Mouse (Mus musculus) forebrain, embryonic 12.5 days (tissue): Measurements from ENCODE around the gene Plin2. TPM values are rescaled to one million over a fixed set of nuclear protein-coding genes. Genes with fewer than 3 reads are reported as not detected.
"Not testable (repeated sequence)": the region's sequence is repeated elsewhere in the genome, so short reads cannot be mapped to it uniquely, and the experiment has no call there.

Experiments
- ATAC-seq: fragments of 200-750 bp; cut with Nextera tagmentation; 2 replicates; pipeline ENCODE4 v1.8.0; 2017; ENCODE audit warnings: moderate TSS enrichment; ENCODE audit not compliant: low FRiP score
- H3K27ac ChIP-seq: fragments of 300-500 bp; sonication (generic); 2 replicates; pipeline ENCODE4 v1.5.1; 2016; ENCODE audit warnings: mild to moderate bottlenecking
- H3K27me3 ChIP-seq: fragments of 300-500 bp; sonication (generic); 2 replicates; pipeline ENCODE4 v1.6.1; 2016; ENCODE audit warnings: mild to moderate bottlenecking
- H3K36me3 ChIP-seq: fragments of 300-500 bp; sonication (generic); replicated peaks from 2 replicates; pipeline ENCODE4 v1.6.1; 2016; ENCODE audit warnings: mild to moderate bottlenecking
- H3K4me1 ChIP-seq: fragments of 300-500 bp; sonication (generic); 2 replicates; pipeline ENCODE4 v1.6.1; 2016
- H3K4me2 ChIP-seq: fragments of 300-500 bp; sonication (generic); 2 replicates; pipeline ENCODE4 v1.6.1; 2016; ENCODE audit warnings: mild to moderate bottlenecking, moderate library complexity
- H3K4me3 ChIP-seq: fragments of 300-500 bp; sonication (generic); replicated peaks from 2 replicates; pipeline ENCODE4 v1.5.1; 2016; ENCODE audit warnings: mild to moderate bottlenecking
- H3K9ac ChIP-seq: fragments of 300-500 bp; sonication (generic); 2 replicates; pipeline ENCODE4 v1.6.1; 2016; ENCODE audit warnings: mild to moderate bottlenecking
- H3K9me3 ChIP-seq: fragments of 300-500 bp; sonication (generic); 2 replicates; pipeline ENCODE4 v1.6.1; 2016
- WGBS: fragments of 180-500 bp; shearing (Covaris S2); methylation state at CpG from one replicate; pipeline ENCODE4 v1.1.7; 2016; 5-methylcytosine and 5-hydroxymethylcytosine counted together
- polyA plus RNA-seq: library from polyadenylated mRNA; unstranded; fragments of >200 nt; fragmentation: Nextera tagmentation; extraction: Ambion mirVana; gene quantifications from 2 replicates; pipeline ENCODE4 v1.2.1, GENCODE M21; 2016

The Plin2 gene
- polyA plus RNA-seq, 1 experiment from 2014 or later: 46.7 TPM

GRCm38 (mm10) chr4:86679686-86680085 lies 9.8 kb upstream of the Plin2 start:
- no peak overlapping the region for H3K27ac ChIP-seq
- H3K4me3 ChIP-seq: no peak overlapping the region
- no peaks in the 10 kb centered on the region for H3K27me3 ChIP-seq
- H3K9ac ChIP-seq: no peak overlapping the region
- no peaks in the 10 kb centered on the region for H3K9me3 ChIP-seq
- no peaks in the 10 kb centered on the region for H3K36me3 ChIP-seq
- ATAC-seq: no peak
- WGBS: 92% methylated on average over 2 of the region's 2 CpGs
- no peaks in the 10 kb centered on the region for H3K4me1 ChIP-seq
- H3K4me2 ChIP-seq: no peak overlapping the region

- Histone ChIP-seq H3K36me3 (no peaks in the 10 kb centered on the region), H3K9me3 (no peaks in the 10 kb centered on the region), H3K4me1 (no peaks in the 10 kb centered on the region), H3K4me2 (no peak overlapping the region), H3K4me3 (no peak overlapping the region), H3K27ac (no peak overlapping the region), H3K27me3 (no peaks in the 10 kb centered on the region), H3K9ac (no peak overlapping the region)
- no peak for ATAC-seq
These were observed 6.9 kb upstream of the Plin2 start for GRCm38 (mm10) chr4:86676756-86677155.

GRCm38 (mm10) chr4:86674739-86675138 lies 4.9 kb upstream of the Plin2 start:
- not testable (repeated sequence) for H3K36me3 ChIP-seq, H3K4me1 ChIP-seq, H3K4me3 ChIP-seq, ATAC-seq, H3K27ac ChIP-seq, H3K4me2 ChIP-seq, H3K9me3 ChIP-seq, H3K9ac ChIP-seq, H3K27me3 ChIP-seq

DNA sequence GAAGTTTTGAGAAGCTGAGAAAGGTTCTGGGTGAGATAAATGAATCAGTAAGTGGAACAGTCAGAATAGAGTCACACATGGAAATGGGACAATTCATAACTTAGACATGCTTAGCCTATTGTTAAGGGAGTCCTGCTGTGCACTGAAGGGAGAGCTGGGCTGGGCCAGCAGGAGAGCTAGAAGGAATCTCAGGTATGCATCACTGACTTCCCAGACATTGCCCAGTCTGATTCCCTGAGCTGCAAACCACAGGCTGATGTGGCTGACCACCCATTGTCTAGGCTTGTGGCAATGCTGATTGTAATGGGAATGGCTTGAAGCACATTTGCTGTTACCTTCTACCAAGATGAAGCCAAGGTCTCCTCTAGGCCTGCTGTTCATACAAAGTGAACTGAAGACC lies 4.3 kb upstream of the Plin2 start:
- H3K27me3 ChIP-seq, H3K36me3 ChIP-seq, ATAC-seq, H3K9me3 ChIP-seq, H3K4me3 ChIP-seq, H3K9ac ChIP-seq, H3K27ac ChIP-seq, H3K4me1 ChIP-seq, H3K4me2 ChIP-seq: not testable (repeated sequence)

DNA sequence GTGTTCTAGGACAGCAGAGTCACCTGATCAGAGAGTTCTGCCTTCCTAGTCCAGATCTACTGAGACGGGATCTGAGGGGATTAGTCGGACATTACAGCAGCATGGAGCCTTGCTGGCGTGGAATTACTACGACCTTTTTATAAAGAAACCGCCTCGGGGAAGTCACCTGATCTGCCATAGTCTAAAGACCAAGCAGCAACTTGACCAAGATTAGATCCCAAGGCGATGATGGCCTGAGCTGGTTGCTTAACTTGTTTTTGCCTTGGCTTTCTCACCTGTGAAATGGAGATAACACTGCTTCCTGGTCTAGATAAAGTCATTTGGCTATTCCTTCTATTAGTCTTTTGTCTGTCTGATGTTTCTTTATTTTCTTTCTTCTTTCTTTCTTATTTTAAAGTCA lies 2.6 kb upstream of the Plin2 start:
- peaks cover 13% of the 10 kb centered on the region for H3K4me1 ChIP-seq
- H3K9ac ChIP-seq: no peak overlapping the region
- H3K9me3 ChIP-seq: no peaks in the 10 kb centered on the region
- H3K27me3 ChIP-seq: no peaks in the 10 kb centered on the region
- WGBS: 66% methylated on average over 7 of the region's 7 CpGs
- no peak overlapping the region for H3K4me2 ChIP-seq
- no peaks in the 10 kb centered on the region for H3K36me3 ChIP-seq
- no peak for ATAC-seq
- no peak overlapping the region for H3K27ac ChIP-seq
- H3K4me3 ChIP-seq: no peak overlapping the region

GRCm38 (mm10) chr4:86671803-86672202 lies 1.9 kb upstream of the Plin2 start:
- H3K4me3 ChIP-seq: no peak overlapping the region
- H3K9ac ChIP-seq: no peak overlapping the region
- H3K27ac ChIP-seq: no peak overlapping the region
- no peak for ATAC-seq
- no peak overlapping the region for H3K4me2 ChIP-seq
- no peaks in the 10 kb centered on the region for H3K9me3 ChIP-seq
- WGBS: 73% methylated on average over 3 of the region's 3 CpGs
- no peaks in the 10 kb centered on the region for H3K36me3 ChIP-seq
- H3K27me3 ChIP-seq: no peaks in the 10 kb centered on the region
- H3K4me1 ChIP-seq: peaks cover 13% of the 10 kb centered on the region

DNA sequence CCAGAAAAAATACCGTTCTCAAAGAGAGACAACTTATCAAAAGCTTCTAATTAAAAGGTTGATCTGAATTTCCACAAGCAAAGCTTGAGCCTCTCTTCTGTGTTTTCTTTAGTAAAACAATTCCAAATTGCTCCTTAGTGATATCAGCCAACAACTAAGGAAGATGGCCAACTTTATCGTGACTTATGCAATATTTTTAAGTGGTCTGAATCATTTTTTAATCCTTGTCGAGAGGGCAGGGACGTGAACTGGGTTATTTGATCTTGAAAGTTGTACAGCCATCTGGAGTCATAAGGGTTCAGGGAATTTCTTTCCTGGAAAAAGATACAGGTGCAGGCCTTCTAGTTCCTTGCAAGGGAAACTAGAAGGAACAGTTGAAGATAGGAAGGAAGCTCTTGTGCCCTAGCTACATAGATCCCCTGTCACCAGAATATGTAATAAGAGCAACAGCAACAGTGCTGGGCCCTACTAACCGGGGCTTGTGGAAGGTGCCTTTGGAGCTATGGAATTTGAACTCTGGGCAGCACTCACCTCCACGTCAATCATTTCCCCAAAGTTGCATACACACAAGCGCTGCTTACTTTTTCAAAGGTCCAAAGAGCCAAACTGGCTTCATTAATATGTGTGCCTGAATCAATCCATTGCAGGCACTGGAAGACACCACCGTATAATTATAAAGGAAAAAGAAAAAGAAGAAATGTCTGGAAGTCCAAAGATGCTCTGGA lies 884 bp upstream of the Plin2 start:
- Histone ChIP-seq H3K36me3 (no peaks in the 10 kb centered on the region), H3K27me3 (no peaks in the 10 kb centered on the region), H3K27ac (no peak overlapping the region), H3K9me3 (no peaks in the 10 kb centered on the region), H3K9ac (no peak overlapping the region), H3K4me1 (peaks cover 13% of the 10 kb centered on the region), H3K4me2 (no peak overlapping the region), H3K4me3 (no peak overlapping the region)
- no peak for ATAC-seq
- 81% methylated on average over 8 of the region's 8 CpGs for WGBS

- ATAC-seq: peak; percentile 78
- WGBS: 19% methylated on average over 6 of the region's 6 CpGs
- H3K27me3 ChIP-seq, H3K9me3 ChIP-seq, H3K27ac ChIP-seq, H3K36me3 ChIP-seq: not testable (repeated sequence)
- Histone ChIP-seq H3K9ac (peak overlapping the region; percentile 70; the same call in 1 of the 2 replicates), H3K4me2 (peak overlapping the region; percentile 72), H3K4me3 (peak overlapping the region; percentile 55), H3K4me1 (peaks cover 13% of the 10 kb centered on the region)
These were observed 563 bp downstream of the Plin2 start for GRCm38 (mm10) chr4:86669241-86669753.

GRCm38 (mm10) chr4:86668290-86669000 lies 1.4 kb downstream of the Plin2 start:
- H3K4me2 ChIP-seq: peak overlapping the region; percentile 72
- H3K9me3 ChIP-seq: no peaks in the 10 kb centered on the region
- no peak overlapping the region for H3K27ac ChIP-seq
- WGBS: 94% methylated on average over 14 of the region's 14 CpGs
- peaks cover 13% of the 10 kb centered on the region for H3K4me1 ChIP-seq
- H3K36me3 ChIP-seq: no peaks in the 10 kb centered on the region; the same call in 1 of the 2 replicates
- ATAC-seq: no peak
- no peak overlapping the region for H3K9ac ChIP-seq
- no peaks in the 10 kb centered on the region for H3K27me3 ChIP-seq
- H3K4me3 ChIP-seq: peak overlapping the region; percentile 55

- Histone ChIP-seq H3K27me3 (no peaks in the 10 kb centered on the region), H3K27ac (no peak overlapping the region), H3K4me3 (no peak overlapping the region), H3K4me1 (peaks cover 13% of the 10 kb centered on the region), H3K36me3 (peaks cover 9% of the 10 kb centered on the region), H3K4me2 (no peak overlapping the region), H3K9me3 (no peaks in the 10 kb centered on the region), H3K9ac (no peak overlapping the region)
- 89% methylated on average over 3 of the region's 3 CpGs for whole genome bisulfite sequencing
- no peak for ATAC-seq
These were observed 4.3 kb downstream of the Plin2 start for GRCm38 (mm10) chr4:86665596-86665995.

GRCm38 (mm10) chr4:86663919-86664318 lies 5.9 kb downstream of the Plin2 start:
- no peak overlapping the region for H3K4me2 ChIP-seq
- H3K4me3 ChIP-seq: no peak overlapping the region
- no peaks in the 10 kb centered on the region for H3K9me3 ChIP-seq
- H3K27me3 ChIP-seq: no peaks in the 10 kb centered on the region
- 80% methylated on average over 4 of the region's 4 CpGs for WGBS
- H3K36me3 ChIP-seq: peaks cover 22% of the 10 kb centered on the region
- ATAC-seq: no peak
- peaks cover 4% of the 10 kb centered on the region; the same call in 1 of the 2 replicates for H3K4me1 ChIP-seq
- H3K27ac ChIP-seq: no peak overlapping the region
- H3K9ac ChIP-seq: no peak overlapping the region

DNA sequence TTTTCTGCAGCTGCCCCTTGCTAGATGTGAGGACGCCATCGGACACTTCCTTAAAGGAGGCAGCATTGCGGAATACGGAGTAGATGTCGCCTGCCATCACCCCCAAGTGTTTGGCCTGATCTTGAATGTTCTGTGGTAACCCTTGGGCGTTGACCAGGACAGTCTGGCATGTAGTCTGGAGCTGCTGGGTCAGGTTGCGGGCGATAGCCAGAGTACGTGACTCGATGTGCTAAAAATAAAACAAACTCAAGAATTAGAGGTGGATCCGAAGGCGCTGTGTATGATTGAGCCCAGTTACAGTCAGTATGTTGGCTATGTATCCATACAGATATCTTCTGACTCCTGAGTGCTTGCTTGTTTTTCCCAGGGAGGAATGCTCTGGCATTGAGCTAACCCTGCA lies 12.7 kb downstream of the Plin2 start:
- WGBS: 96% methylated on average over 12 of the region's 12 CpGs
- Histone ChIP-seq H3K4me2 (no peak overlapping the region), H3K27ac (no peak overlapping the region), H3K9me3 (no peaks in the 10 kb centered on the region), H3K27me3 (no peaks in the 10 kb centered on the region), H3K9ac (no peak overlapping the region), H3K36me3 (peaks cover 54% of the 10 kb centered on the region), H3K4me3 (no peak overlapping the region), H3K4me1 (no peaks in the 10 kb centered on the region)
- ATAC-seq: no peak

DNA sequence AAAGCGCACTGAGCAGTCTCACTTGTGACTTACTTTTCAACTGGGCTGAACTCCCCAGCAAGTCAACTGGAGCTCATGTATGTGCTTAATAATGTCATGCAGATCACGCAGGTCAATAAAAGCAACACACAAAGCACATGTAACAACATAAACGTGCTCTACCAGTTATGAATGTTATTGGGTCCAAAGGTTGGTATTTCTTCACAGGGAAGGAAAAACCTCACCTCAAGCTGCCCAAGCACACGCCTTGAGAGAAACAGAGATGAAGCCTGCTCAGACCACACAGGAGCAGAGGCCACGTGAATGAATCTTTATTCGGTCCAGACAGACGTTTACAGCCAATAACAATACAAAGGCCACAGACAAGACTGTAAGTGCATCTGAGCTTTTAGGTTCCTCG lies 13.4 kb downstream of the Plin2 start:
- peaks cover 48% of the 10 kb centered on the region for H3K36me3 ChIP-seq

More for the DNA sequence above, 13.4 kb downstream of the Plin2 start:
- H3K4me1 ChIP-seq, H3K27ac ChIP-seq, ATAC-seq, H3K4me3 ChIP-seq, H3K4me2 ChIP-seq, H3K27me3 ChIP-seq, H3K9ac ChIP-seq, H3K9me3 ChIP-seq: not testable (repeated sequence)
- WGBS: 92% methylated on average over 8 of the region's 8 CpGs
